Mouse (Mus musculus): ENCODE measurements at regions not wholly inside any gene's neighbourhood (a gene's known extent, or its start where the extent isn't known, plus 50 kb on each side); places are given as distances from the start of the nearest gene placed in this dataset.

DNA sequence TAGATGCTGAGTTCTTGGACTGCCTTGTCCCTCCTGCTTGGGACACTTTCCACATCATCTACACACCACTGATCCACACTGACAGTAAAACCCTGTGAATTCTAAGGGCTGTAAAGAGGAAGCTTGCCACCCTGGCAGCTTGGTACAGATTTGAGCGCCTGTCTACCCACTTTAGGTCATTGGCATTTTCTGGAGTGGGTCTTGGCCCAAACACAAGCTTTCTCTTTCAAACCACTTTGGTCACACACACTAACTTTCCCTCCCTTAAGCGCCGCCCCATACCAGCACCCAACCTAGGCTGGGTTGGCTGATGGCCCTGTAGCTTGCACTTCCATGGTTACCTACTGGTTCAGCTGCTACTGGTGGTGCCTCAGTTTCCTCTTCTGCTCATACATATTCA, 55.6 kb upstream of the Fam180a start:
- TF ChIP-seq POLR2A (IDR thresholded peaks at IDR 0.05; ENCODE audit: borderline replicate concordance, extremely low read depth, low read depth, low read length): no peak
- TF ChIP-seq CTCF (IDR thresholded peaks at IDR 0.05; ENCODE audit: insufficient read depth, low read length): no peak

All from lung, adult 2 months (tissue).